Mouse (Mus musculus) heart, postnatal 14 days (tissue): ENCODE data around the gene Zfp771. TPM values are rescaled to one million over a fixed set of nuclear protein-coding genes. Genes with fewer than 3 reads are reported as not detected.

Source experiments
- DNase-seq, 2 experiments: peaks; one replicate each; pipeline ENCODE4 v3.0.0; 2021 to 2022
- intact Hi-C: fragments of 180-260 bp; cut with DNase I; formaldehyde crosslinking; loops from one replicate; pipeline ENCODE4 v1.15.1; 2025
- total RNA-seq, 2 experiments: library from RNA; stranded (reverse); gene quantifications; 2 replicates each; pipeline ENCODE4 v1.2.3; 2021

Gene Zfp771
- total RNA-seq, 2 experiments from 2014 or later = 17.8 to 21.3 TPM

DNA sequence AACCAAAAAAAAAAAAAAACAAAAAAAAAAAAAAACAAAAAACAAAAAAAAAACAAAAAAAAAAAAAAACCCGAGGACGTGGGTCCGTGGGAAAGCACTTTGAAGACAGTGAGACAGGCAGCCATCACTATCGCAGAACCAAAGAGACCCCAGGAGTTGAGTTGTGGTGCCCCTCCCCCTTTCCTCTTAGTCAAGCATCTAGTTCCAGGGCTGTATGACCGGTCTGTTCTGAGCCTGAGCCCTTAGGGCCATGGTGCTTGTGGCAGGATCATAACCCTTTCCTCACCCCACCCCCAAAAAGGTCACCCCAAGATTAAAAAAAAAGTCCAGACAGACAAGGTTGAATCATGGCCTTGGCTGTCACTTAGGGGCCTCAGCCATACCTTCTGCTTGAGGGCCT, 27.8 kb upstream of the Zfp771 start:
- intact Hi-C loops = no loop called here

DNA sequence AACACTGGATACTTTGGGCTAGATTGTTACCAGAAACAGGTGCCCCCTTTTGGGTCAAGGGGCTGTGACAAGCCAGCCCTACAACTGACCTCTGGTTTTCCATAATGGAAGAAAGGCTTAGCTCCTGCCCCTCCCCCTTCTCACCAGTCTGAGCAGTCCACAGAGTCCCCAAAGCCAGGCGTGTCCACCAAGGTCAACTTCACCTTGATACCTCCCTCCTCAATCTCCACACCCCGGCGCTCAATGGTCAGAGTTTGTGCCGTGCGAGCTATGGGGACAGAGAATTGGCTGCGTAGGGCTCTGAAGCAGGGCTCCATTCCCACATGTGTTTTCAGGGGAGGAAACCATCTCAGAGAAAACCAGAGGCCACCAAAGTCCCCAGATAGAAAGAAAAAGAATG, 26.6 kb upstream of the Zfp771 start:
- intact Hi-C loops = no loop called here
- no peak for DNase-seq

More for the DNA sequence above, 27.8 kb upstream of the Zfp771 start:
- DNase-seq = no peak

DNA sequence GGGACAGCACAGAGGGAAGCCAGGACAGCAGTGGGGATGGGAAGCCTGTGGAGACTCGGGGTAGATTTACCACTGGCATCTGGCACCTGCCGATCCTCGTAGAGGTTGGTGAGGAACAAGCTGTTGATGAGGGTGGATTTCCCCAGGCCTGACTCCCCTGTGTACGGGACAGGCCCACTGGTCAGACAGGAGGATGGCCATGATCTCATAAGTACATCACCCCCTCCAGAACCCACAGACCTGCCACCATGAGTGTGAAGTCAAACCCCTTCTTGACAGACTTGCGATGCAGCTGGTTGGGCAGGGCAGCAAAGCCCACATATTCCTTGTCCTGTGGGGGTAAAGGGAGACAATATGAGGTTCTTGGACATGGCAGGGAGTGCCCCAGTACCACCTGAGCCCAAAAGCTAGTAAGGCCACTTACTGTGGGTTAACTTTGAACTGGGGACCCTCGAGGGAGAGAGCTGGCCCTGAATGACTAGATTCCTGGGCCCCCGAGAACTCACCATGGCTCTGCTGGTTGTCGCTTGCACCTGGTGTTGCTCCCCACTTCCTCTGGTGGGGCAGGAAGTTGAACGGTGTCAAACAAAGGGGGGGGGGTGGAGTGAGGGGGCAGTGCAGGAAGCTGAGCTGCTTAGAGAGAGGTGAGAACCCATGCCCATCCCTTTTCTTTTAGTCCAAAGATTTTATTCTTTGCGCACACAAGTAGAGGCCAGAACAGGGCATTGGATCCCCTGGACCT, 26.0 kb upstream of the Zfp771 start:
- no peak for DNase-seq
- intact Hi-C loops = no loop called here

DNA sequence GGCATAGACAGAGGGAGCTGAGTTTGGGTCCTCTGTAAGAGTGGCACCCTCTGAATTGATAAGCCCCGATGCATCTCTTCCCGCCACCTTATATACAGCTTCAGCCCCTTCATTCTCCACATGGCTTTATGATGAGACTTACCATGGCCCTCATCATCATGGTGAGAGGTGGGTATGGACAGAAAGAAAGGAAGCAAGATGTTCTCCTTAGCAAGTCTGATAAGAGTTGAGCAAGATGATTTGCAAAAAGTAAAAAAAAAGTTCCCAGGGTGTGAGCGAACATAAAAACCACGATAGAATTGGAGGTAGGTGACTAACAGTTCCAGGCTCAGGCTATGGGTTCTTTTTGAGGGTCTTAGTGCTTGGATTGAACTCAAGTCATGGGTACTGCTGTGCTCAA, 25.4 kb upstream of the Zfp771 start:
- intact Hi-C loops = no loop called here
- DNase-seq = no peak

DNA sequence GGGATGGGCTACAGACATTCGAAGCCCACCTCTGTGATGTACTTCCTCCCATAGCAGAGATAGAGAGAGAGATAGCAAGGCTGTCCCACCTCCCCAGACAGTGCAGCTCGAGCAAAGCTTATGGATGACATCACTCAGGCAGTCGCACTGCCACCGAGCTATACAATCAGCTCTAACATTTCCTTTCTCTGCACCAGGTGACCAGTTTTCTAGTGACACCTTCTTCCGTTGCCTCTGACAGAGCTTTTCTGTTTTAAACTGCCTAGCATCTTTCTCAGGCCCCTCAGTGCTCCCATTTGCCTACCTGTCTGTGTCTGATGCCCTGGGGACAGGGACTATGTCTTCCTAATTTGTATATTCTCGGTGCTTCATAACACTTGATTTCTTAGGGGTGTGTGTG, 23.6 kb upstream of the Zfp771 start:
- intact Hi-C loops = no loop called here
- DNase-seq = no peak

DNA sequence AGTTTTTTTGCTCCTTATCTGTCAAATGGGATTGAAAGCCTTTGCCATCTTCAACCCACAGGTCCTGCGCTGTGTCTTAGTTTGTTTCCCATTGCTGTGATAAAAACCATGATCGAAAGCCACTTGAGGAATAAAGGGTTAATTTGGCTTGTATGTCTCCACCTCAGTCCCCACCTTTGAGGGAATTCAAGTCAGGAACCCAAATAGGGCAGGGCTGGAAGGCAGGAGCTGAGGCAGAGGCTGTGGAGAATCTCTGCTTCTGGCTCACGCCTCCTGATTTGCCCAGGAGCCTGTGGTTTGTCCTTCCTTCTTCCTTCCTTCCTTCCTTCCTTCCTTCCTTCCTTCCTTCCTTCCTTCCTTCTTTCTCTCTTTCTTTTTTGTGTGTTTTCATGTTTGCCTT, 21.0 kb upstream of the Zfp771 start:
- intact Hi-C loops = no loop called here
- no peak for DNase-seq

DNA sequence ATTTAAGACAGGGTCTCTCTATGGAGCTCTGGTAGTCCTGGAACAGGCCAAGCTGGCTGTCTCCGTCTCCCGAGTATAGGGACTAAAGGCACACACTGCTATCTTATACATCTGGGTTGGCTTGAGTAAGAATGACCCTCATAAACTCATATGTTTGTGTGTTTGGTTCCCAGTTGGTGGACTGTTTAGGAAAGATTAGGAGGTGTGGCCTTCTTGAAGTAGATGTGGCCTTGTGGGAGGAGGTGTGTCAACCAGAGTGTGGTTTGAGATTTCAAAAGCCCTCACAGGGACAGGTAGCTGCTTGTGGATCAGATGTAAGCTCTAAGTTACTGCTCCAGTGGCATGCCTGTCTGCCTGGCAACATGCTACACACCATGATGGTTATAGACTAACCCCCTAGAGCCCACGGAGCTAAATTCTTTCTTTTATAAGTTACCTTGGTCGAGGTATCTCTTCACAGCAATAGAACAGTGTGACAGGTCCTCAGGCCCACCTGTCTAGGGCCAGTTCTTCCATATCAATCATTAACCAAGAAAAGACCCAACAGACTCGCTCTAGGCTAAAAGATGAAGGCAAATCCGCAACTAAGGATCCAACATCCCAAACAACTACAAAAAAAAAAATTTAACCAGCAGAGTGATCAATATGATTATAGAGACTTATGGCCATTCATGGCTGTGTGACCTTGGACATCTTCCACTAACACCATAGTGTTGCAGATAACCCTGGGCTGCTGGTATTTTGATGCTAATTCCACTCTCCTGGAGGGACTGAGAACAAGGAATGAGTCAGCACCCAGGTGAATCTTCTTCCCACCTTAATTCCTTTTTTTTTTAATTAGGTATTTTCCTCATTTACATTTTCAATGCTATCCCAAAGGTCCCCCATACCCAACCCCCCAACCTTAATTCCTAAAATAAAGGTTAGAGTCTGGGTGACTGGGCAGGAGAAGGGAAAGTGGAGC, 20.3 kb upstream of the Zfp771 start:
- intact Hi-C loops = no loop called here
- DNase-seq = no peak

DNA sequence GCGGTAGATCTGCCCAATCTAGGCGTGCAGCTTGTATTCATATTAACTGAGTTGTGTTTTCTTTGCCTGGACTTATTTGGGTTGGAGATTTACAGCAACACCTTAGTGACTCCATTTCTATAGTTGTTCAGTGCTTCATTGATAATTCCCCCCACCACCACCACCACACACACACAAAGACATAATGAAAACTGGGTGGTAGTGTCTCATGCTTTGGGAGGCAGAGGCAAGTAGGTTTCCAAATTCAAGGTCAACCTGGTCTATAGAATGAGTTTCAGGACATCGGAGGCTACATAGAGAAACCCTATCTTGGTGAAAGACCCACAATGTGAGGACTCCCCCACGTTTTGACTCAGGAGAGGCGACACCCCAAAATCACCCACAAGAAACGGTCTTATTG, 19.5 kb upstream of the Zfp771 start:
- intact Hi-C loops = no loop called here

DNA sequence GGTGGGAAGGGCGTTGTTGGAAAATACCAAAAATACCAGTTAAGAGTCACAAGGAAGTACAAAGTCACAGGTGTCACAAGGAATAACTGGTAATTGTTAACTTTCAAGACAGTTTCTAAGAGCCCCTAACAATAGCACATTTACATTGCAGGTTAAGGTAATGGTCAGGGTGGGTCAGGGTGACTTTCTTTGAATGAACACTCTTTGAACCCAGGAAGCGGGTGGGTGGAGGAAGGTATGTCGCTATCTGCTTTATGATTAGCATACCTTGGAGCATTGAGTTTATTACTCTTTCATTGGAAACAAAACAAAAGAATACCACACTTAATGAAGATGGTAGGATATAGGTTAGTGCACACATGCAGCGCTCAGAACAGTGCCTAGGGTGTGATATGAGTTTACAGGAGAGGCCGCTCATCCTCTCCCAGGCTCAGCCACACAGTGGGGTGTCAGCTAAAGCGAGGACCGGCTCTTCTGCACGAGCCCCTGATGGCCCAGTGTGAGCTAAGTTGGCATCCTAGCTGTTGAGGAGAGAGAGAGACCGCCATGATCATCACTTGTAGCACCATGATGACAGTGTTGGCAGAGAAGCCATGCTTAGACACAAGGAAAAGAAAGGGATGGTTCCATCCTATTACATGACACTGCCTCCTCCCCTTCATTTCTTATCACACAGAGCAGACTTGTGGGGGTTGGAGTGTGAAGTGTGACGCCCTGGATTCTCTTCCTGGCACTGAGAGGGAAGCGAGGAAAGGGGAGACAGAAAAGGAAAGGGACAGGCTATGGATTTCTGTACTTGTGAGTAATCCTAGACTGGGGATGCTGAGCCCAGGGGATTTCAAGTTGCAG, 18.7 kb upstream of the Zfp771 start:
- intact Hi-C loops = no loop called here
- no peak for DNase-seq

More for the DNA sequence above, 19.5 kb upstream of the Zfp771 start:
- no peak for DNase-seq

DNA sequence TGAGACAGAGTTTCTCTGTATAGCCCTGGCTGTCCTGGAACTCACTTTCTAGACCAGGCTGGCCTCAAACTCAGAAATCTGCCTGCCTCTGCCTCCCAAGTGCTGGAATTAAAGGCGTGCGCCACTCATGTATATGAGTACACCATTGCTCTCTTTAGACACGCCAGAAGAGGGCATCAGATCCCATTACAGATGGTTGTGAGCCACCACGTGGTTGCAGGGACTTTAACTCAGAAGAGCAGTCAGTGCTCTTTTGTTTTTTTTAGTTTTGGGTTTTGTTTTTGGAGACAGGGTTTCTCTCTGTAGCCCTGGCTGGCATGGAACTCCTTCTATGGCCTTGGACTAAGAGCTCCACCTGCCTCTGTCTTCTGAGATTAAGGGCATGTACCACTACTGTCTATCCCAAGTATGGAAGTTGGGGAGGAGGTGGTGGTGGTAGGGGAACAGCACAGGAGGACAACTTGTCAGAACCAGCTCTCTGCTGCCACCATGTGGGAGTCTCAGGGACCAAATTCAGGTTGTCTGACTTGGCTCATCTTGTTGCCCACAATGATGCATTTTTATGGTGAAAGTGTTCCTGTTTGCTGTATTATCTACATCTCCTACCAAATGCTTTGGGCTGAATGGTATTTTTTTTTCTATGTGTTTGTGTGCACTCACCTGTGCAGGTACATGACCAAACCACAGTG, 15.3 kb upstream of the Zfp771 start:
- intact Hi-C loops = loop anchor here (2.0 kb wide), 1 partner anchor 14 kb away; no protein-coding TSS in a partner anchor
- peak; percentile 85 to 89 for DNase-seq

DNA sequence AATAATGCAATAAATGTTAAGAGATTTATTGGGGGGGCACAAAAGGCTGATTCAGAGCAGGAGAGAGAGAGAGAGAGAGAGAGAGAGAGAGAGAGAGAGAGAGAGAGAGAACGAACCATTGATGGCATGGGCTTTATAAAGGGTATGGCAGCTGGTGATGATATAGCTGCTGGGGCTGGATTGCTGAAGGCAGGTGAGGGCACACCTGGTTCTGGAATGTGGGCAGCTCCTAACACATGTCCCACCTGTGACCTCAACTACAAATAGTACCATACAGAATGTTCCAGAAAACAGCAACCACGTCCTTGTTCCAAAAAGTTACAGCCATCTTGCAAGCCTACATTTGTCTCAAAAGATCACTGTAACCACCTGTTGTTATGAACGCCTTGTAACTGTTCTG, 12.7 kb upstream of the Zfp771 start:
- intact Hi-C loops = no loop called here
- DNase-seq = no peak

DNA sequence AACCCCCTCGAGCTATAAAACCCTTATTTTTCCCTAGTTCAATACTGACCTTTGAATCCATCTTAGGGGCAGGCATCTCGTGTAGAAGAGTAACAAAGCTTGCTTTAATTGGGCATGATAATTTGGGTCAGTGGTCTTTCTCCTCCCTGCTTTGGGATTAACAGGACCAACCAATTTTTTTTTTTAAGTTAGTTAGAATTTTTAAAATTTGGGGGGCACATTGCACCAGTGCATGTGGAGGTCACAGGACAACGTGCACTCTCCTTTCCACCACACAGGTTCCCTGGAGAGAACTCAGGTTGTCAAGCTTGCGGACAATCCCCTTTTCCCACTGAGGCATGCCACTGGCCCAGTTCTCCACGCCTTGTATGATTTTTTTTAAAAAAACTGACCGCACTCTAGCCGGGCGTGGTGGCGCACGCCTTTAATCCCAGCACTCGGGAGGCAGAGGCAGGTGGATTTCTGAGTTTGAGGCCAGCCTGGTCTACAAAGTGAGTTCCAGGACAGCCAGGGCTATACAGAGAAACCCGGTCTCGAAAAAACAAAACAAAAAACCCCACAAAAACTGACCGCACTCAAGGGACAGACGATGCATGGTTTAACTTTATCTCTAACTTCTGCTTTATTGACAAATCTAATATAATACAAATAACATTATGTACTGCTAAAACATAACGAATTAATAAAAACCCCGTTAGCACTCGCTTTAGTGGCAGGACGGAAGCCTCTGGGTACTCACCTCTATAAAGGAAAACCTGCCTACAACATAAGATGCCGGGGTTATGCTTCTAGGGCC, 12.1 kb upstream of the Zfp771 start:
- intact Hi-C loops = no loop called here
- DNase-seq = no peak

DNA sequence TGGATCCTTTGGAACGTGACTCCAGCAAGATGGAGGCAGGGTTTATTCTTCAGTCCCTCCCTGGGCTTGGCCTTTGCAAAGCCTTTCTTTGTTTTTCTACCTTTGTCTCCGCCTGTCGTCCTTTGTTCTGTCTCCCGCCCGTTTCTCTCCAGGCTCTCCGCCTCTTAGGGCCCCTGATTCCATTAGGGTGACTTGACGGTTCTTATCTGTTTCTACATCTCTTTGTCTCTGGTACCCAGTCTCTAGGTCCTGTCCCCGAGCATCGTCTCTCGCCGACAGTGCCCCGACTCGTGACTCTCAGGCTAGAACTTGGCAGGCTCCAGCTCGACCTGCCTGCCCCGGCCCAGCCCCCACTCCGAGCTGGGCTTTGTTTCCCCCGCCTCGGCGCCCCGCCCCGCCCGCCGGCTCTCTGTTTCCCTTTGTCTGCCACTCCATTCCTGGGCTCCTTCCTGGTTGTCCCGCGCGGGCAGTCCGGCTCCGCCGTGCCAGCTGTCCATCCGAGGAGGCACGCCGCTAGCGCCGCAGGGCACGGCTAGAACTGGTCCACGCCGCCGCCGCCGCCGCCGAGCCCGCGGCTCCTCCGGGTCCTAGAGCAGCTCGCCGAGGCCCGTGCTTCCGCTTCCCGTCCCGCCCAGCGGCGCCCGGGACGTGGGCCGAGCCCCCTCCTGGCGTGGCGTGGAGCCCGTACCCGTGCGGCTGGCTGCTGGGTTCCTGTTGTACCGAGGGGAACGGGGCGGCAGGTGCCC, 11.3 kb upstream of the Zfp771 start, which contains the start of the genes Zfp553 and Sept1:
TSS of gene Zfp553 (plus strand) at position 440 of the 746 bp plus-strand sequence.
TSS of gene Sept1 (minus strand) at position 509 of the 746 bp plus-strand sequence.
- intact Hi-C loops = no loop called here
- peak; percentile 86 to 88 for DNase-seq

DNA sequence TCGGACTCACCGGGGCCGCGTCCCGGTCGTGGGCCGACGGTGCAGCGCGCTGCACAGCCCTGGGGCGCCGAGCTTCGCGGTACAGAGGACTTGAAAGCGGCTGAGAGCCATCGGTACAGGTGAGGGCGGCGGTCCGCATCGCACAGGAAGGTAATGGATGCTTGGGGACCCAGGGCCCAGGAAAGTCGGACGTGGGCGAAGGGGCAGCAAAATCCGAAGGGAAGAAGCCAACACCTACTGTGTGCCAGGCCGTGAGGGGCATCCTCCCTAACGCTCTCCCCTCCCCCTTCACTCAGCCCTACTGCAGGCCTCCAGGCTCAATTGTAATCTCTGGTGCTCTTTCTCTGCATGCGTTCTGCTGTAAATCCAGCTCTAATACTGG, 10.7 kb upstream of the Zfp771 start:
- DNase-seq = no peak
- intact Hi-C loops = no loop called here

DNA sequence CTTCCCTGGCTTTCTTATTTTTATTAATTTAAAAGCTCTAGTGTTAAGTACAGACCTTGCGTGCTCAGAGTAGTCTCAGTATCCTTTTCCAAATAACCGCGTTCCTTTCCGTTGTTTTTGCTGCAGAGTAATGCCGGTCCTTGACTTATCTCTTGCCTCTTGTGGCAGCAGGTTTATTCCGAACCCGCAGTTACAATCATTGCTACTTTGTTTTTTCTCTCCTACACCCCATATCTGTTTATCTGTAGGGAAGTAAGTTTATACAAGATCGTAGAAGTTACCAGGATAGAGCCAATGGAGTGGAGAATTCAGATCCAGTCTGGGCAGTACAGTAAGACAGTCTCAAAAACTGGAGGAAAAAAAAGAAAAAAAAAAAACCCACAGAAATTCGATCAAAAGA, 10.3 kb upstream of the Zfp771 start:
- DNase-seq = no peak
- intact Hi-C loops = no loop called here

DNA sequence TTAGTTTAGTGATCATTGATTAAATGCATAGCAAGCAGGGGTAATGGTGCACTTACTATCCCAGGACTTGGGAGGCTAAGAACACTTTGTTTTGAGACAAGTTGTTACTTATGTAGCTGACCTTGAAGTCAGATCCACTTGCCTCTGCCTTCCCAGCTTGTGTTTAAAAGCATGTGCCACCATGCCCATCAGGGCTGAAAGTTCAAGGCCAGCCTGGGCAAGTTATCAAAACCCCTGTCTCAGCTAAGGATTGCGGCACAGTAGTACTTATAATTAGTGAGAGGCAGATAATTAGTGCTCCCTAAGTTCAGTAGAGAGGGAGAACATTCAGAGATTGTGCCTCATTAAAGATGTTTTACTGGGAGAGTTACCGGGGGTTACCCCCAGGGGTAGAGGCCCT, 9.3 kb upstream of the Zfp771 start:
- intact Hi-C loops = no loop called here
- no peak for DNase-seq

DNA sequence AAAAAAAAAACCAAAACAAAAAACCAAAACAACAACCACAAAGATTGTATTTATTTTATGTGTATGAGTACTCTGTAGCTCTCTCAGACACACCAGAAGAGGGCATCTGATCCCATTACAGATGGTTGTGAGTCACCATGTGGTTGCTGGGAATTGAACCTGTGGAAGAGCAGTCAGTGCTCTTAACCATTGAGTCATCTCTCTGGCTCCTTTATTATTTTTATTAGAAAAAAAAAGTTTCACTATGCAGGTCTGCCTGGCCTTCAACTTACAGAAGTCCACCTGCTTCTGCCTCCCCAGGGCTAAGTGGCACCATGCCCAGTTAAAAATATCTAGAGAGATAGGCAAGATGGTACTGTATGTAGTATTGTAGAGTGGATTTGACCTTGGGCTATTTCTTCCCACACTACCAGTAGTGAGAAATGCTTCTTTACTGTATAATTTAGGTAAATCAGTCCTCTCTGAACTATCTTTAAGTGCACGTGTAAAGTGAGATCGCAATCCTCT, 660 bp upstream of the Zfp771 start:
- intact Hi-C loops = no loop called here

More for the DNA sequence above, 660 bp upstream of the Zfp771 start:
- no peak for DNase-seq
